Comparison of ENCODE assay signal across 11 mouse cellular contexts in genomic region chr2:13018382-13018781, GRCm38 (mm10). TPM values are rescaled to one million over a fixed set of nuclear protein-coding genes. Genes with fewer than 3 reads are reported as not detected.
"Had no signal": no experiment of that assay in that cellular context is flagged by ENCODE, and none has a peak within 500 bp of the region (broad histone marks: within the 10 kb centered on the region; RNA-seq: fewer than 3 reads in every experiment).

No protein-coding gene starts in this region.

- DNase-seq: lung, adult 18-20 months; lung, embryonic 14.5 days; lung, postnatal 10 days; lung, postnatal 4 days; midbrain, embryonic 14.5 days; right cerebral cortex, postnatal 14 days; thymus, adult 2 months; thymus, postnatal 25 days; thymus, postnatal 4 days had no signal

RNA-seq across cellular contexts. Expression of gene C1ql3, which starts 6.8 kb away (rescaled TPM):
- total RNA-seq: megakaryocyte, adult 5-6 weeks; megakaryocyte-erythroid progenitor cell, adult 5-6 weeks had no signal
- polyA plus RNA-seq: lung, embryonic 14.5 days had no signal
